Comparison of ENCODE assay signal across 13 mouse cellular contexts in the genomic region with DNA sequence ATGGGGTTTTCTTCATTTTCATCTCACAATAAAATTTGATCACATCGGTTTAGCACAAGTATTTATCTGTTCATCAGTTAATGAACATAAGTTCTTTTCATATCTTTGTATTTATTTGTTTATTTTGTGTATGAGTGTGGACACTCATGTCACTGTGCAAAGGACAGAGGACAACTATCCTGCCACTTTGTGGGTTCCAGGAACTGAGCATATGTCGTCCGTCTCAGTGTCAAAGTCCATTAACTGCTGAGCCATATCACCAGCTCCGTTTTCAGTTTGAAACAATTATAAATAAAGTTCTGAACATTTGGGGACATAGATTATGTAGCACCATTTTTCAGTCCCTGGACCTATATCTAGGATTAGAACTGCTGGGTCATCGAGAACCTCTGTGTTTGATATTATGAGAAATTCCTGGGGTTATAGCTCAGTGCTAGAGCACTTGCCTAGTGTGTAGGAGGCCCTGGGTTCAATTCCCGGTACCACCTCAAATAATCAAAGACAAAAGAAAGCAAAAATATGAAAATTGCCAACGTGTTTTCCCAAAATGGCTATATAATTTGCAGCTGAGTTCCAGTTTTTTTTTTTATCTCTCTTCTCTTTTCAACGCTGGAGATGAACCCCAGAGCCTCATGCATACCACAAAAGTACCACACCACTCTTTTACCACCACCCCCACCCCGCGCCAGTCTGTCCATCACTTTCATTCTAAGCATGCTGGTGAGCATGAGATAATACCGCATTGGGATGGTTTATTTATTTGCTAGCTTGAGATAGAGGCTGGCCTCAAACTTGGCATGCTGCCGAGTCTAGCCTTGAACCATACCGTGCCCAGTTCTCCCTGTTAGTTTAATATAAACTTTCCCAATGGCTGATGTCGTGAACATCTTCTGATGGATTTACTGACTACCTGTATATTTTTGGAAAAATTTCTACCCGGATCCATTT. TPM values are rescaled to one million over a fixed set of nuclear protein-coding genes. Genes with fewer than 3 reads are reported as not detected.
A peak's percentile ranks its signal among the peaks of the same experiment; 100 is the strongest.
DNase-seq lines count a peak whose midpoint lies in the region; ATAC-seq and TF ChIP-seq lines count a peak whose summit lies in the region.
"Had no signal": no experiment of that assay in that cellular context is flagged by ENCODE, and none has a peak within 500 bp of the region (broad histone marks: within the 10 kb centered on the region; RNA-seq: fewer than 3 reads in every experiment).

No protein-coding gene starts in this region.

- no peaks in the 10 kb centered on the region for H3K27me3 ChIP-seq in G1E (ENCODE audit: insufficient read depth, low read length)
- H3K27me3 ChIP-seq in erythroblast, embryonic 14.5 days (ENCODE audit: control insufficient read depth): no peaks in the 10 kb centered on the region
- H3K27me3 ChIP-seq in liver, embryonic 15.5 days: no peaks in the 10 kb centered on the region
- no peaks in the 10 kb centered on the region for H3K27me3 ChIP-seq in forebrain, postnatal 0 days (ENCODE audit: insufficient read depth, low read length)
- H3K27me3 ChIP-seq in hindbrain, embryonic 14.5 days (ENCODE audit: control insufficient read depth, insufficient read depth, low read length): no peaks in the 10 kb centered on the region
- no peaks in the 10 kb centered on the region for H3K27me3 ChIP-seq in kidney, embryonic 14.5 days (ENCODE audit: control insufficient read depth, insufficient read depth, low read length)
- H3K27me3 ChIP-seq: heart, embryonic 15.5 days; hindbrain, embryonic 12.5 days had no signal

- peak overlapping the region; percentile 53 for H3K4me2 ChIP-seq in liver, embryonic 15.5 days
- H3K4me2 ChIP-seq in forebrain, postnatal 0 days (ENCODE audit: low read depth): no peak overlapping the region
- H3K4me2 ChIP-seq in hindbrain, embryonic 14.5 days (replicated peaks): no peak overlapping the region
- H3K4me2 ChIP-seq in kidney, embryonic 14.5 days (replicated peaks; ENCODE audit: low read depth, low read length): no peak overlapping the region
- H3K4me2 ChIP-seq: heart, embryonic 15.5 days; hindbrain, embryonic 12.5 days had no signal

- H3K36me3 ChIP-seq in G1E (replicated peaks): peaks cover 35% of the 10 kb centered on the region
- peaks cover 42% of the 10 kb centered on the region for H3K36me3 ChIP-seq in erythroblast, embryonic 14.5 days (ENCODE audit: control insufficient read depth)
- H3K36me3 ChIP-seq in liver, embryonic 15.5 days (replicated peaks): no peaks in the 10 kb centered on the region
- no peaks in the 10 kb centered on the region for H3K36me3 ChIP-seq in forebrain, postnatal 0 days (ENCODE audit: insufficient read depth)
- no peaks in the 10 kb centered on the region for H3K36me3 ChIP-seq in hindbrain, embryonic 14.5 days (replicated peaks; ENCODE audit: control insufficient read depth, insufficient read depth)
- H3K36me3 ChIP-seq in kidney, embryonic 14.5 days (ENCODE audit: control insufficient read depth, insufficient read depth, low read length): no peaks in the 10 kb centered on the region
- H3K36me3 ChIP-seq: heart, embryonic 15.5 days had no signal

- H3K4me1 ChIP-seq in G1E (ENCODE audit: insufficient read depth, low read depth, low read length): peaks cover 27% of the 10 kb centered on the region
- H3K4me1 ChIP-seq in erythroblast, embryonic 14.5 days (ENCODE audit: control insufficient read depth): peaks cover 88% of the 10 kb centered on the region
- peaks cover 79% of the 10 kb centered on the region for H3K4me1 ChIP-seq in liver, embryonic 15.5 days (replicated peaks)
- peaks cover 10% of the 10 kb centered on the region; the same call in 1 of the 2 replicates for H3K4me1 ChIP-seq in forebrain, postnatal 0 days (ENCODE audit: insufficient read depth)
- peaks cover 20% of the 10 kb centered on the region for H3K4me1 ChIP-seq in hindbrain, embryonic 14.5 days (replicated peaks; ENCODE audit: control insufficient read depth, insufficient read depth, low read length)
- 0 out of 2 replicates have a peak, but pooled peaks cover 2% of the 10 kb centered on the region for H3K4me1 ChIP-seq in kidney, embryonic 14.5 days (ENCODE audit: control insufficient read depth, insufficient read depth, low read length)
- H3K4me1 ChIP-seq: heart, embryonic 15.5 days had no signal

- ATAC-seq in G1E (ENCODE audit: extremely low read depth, insufficient number of reproducible peaks, low FRiP score, poor library complexity, severe bottlenecking): peak; percentile 28
- peak; percentile 89 for ATAC-seq in liver, embryonic 15.5 days (ENCODE audit: insufficient read depth)
- ATAC-seq in forebrain, postnatal 0 days: no peak
- ATAC-seq in hindbrain, embryonic 14.5 days (ENCODE audit: low FRiP score): no peak
- no peak for ATAC-seq in kidney, embryonic 14.5 days (ENCODE audit: low FRiP score, low TSS enrichment)

- WGBS in liver, embryonic 15.5 days (ENCODE audit: insufficient replicate concordance): 27% methylated on average over 15 of the region's 15 CpGs
- WGBS in forebrain, postnatal 0 days: 91% methylated on average over 15 of the region's 15 CpGs
- 92% methylated on average over 15 of the region's 15 CpGs for WGBS in hindbrain, embryonic 14.5 days
- 84% methylated on average over 15 of the region's 15 CpGs for WGBS in kidney, embryonic 14.5 days

- no peaks in the 10 kb centered on the region for H3K9me3 ChIP-seq in G1E (replicated peaks)
- H3K9me3 ChIP-seq in erythroblast, embryonic 14.5 days (ENCODE audit: control insufficient read depth, low read length): no peaks in the 10 kb centered on the region
- no peaks in the 10 kb centered on the region for H3K9me3 ChIP-seq in liver, embryonic 15.5 days (replicated peaks)
- no peaks in the 10 kb centered on the region for H3K9me3 ChIP-seq in forebrain, postnatal 0 days (ENCODE audit: low read length)
- no peaks in the 10 kb centered on the region for H3K9me3 ChIP-seq in hindbrain, embryonic 14.5 days (ENCODE audit: control insufficient read depth, low read length)
- H3K9me3 ChIP-seq in kidney, embryonic 14.5 days (ENCODE audit: control insufficient read depth, low read length): no peaks in the 10 kb centered on the region
- H3K9me3 ChIP-seq: heart, embryonic 15.5 days; hindbrain, embryonic 12.5 days had no signal

- intact Hi-C loops in gastrocnemius, postnatal 36 days (cut with DNase I): no loop called here

- H3K27ac ChIP-seq in liver, embryonic 15.5 days (replicated peaks): peak overlapping the region; percentile 81
- no peak overlapping the region for H3K27ac ChIP-seq in forebrain, postnatal 0 days (ENCODE audit: low read depth, low read length)
- H3K27ac ChIP-seq in hindbrain, embryonic 14.5 days: no peak overlapping the region
- no peak overlapping the region for H3K27ac ChIP-seq in kidney, embryonic 14.5 days (ENCODE audit: low read depth, low read length)
- H3K27ac ChIP-seq: heart, embryonic 15.5 days had no signal

- no peak overlapping the region for H3K4me3 ChIP-seq in G1E (ENCODE audit: low read depth, low read length)
- H3K4me3 ChIP-seq in erythroblast, embryonic 14.5 days (replicated peaks): peak overlapping the region; percentile 33
- peak overlapping the region; percentile 3; the same call in 1 of the 2 replicates for H3K4me3 ChIP-seq in liver, embryonic 15.5 days (replicated peaks)
- H3K4me3 ChIP-seq in forebrain, postnatal 0 days (ENCODE audit: low read depth, low read length): no peak overlapping the region
- H3K4me3 ChIP-seq in hindbrain, embryonic 14.5 days (replicated peaks; ENCODE audit: low read length): no peak overlapping the region
- H3K4me3 ChIP-seq in kidney, embryonic 14.5 days (ENCODE audit: low read length): no peak overlapping the region
- H3K4me3 ChIP-seq: heart, embryonic 15.5 days; hindbrain, embryonic 12.5 days had no signal

- no peak for TF ChIP-seq CTCF in G1E (IDR thresholded peaks at IDR 0.05; ENCODE audit: low read depth, low read length)
- TF ChIP-seq CTCF in forebrain, postnatal 0 days (IDR thresholded peaks at IDR 0.05; ENCODE audit: low read depth): no peak

- DNase-seq in G1E (ENCODE audit: low spot score) (peak; percentile 36), MEL-GATA-1-ER (ENCODE audit: extremely low read depth, low read depth) (peak; percentile 90)
- no peak for DNase-seq in forebrain, postnatal 0 days
- no peak for DNase-seq in hindbrain, embryonic 14.5 days (ENCODE audit: low spot score)
- DNase-seq in gastrocnemius, postnatal 36 days: no peak
- DNase-seq: cerebellum, adult 8-10 months; lung, adult 2 months; right cerebral cortex, postnatal 14 days had no signal

- peak overlapping the region; percentile 7; the same call in 1 of the 2 replicates for H3K9ac ChIP-seq in liver, embryonic 15.5 days
- no peak overlapping the region for H3K9ac ChIP-seq in forebrain, postnatal 0 days
- H3K9ac ChIP-seq in hindbrain, embryonic 14.5 days: no peak overlapping the region
- H3K9ac ChIP-seq in kidney, embryonic 14.5 days (ENCODE audit: low read depth, low read length): no peak overlapping the region
- H3K9ac ChIP-seq: heart, embryonic 15.5 days; hindbrain, embryonic 12.5 days had no signal

RNA-seq across cellular contexts. Expression of a gene that starts 28.6 kb away (rescaled TPM):
- 27.2 and 41.5 TPM in 2 replicates for total RNA-seq in G1E (2014; fragmentation: Nextera tagmentation)
- 7.3 and 8.1 TPM in 2 replicates for total RNA-seq in G1E (2017)
- 25.1 and 27.2 TPM in 2 replicates for polyA plus RNA-seq in G1E (2012)
- 5.4 and 5.7 TPM in 2 replicates for polyA plus RNA-seq in erythroblast, embryonic 14.5 days (2012)
- 7.5 and 7.6 TPM in 2 replicates for polyA plus RNA-seq in liver, embryonic 15.5 days (2015; fragmentation: Nextera tagmentation; extraction: Ambion mirVana)
- total RNA-seq in forebrain, postnatal 0 days (2014; rRNA removed): 86.2 and 87.4 TPM in 2 replicates
- polyA plus RNA-seq in forebrain, postnatal 0 days (2015; fragmentation: Nextera tagmentation; extraction: Ambion mirVana): 47.6 and 63.6 TPM in 2 replicates
- 51.0 and 56.9 TPM in 2 replicates for polyA plus RNA-seq in hindbrain, embryonic 14.5 days (2014; fragmentation: Nextera tagmentation; extraction: Ambion mirVana)
- 14.9 and 21.2 TPM in 2 replicates for polyA plus RNA-seq in kidney, embryonic 14.5 days (2014; fragmentation: Nextera tagmentation; extraction: Ambion mirVana)
- 1 to 10 TPM in 1 of 2 experiments, under 1 TPM in 1; 0.97 to 2.4 TPM for total RNA-seq in gastrocnemius, postnatal 36 days (2021)

Comparison
In these comparisons a context has a peak if more than half of its experiments do, and no peak if none do; other contexts are left out.
1. ATAC-seq: peak in G1E (single experiment) and liver, embryonic 15.5 days (single experiment); none in forebrain, postnatal 0 days (single experiment), hindbrain, embryonic 14.5 days (single experiment) and kidney, embryonic 14.5 days (single experiment).
2. DNase-seq: peak in G1E (single experiment) and MEL-GATA-1-ER (single experiment); none in forebrain, postnatal 0 days (single experiment), hindbrain, embryonic 14.5 days (single experiment) and gastrocnemius, postnatal 36 days (0 of 2).
3. H3K4me3 ChIP-seq: peak in erythroblast, embryonic 14.5 days (single experiment) and liver, embryonic 15.5 days (single experiment); none in G1E (single experiment), forebrain, postnatal 0 days (single experiment), hindbrain, embryonic 14.5 days (single experiment) and kidney, embryonic 14.5 days (single experiment).